Mouse (Mus musculus) macrophage (primary cell): Measurements from ENCODE around the gene Phospho1. TPM values are rescaled to one million over a fixed set of nuclear protein-coding genes. Genes with fewer than 3 reads are reported as not detected.

Experiments used
- H3K27ac ChIP-seq: fragments of 350-480 bp; formaldehyde crosslinking; 2 replicates; pipeline ENCODE4 v1.9.0; 2021
- H3K36me3 ChIP-seq: fragments of 350-480 bp; formaldehyde crosslinking; 2 replicates; pipeline ENCODE4 v1.9.0; 2021; ENCODE audit errors: inconsistent target
- H3K4me3 ChIP-seq: fragments of 350-480 bp; formaldehyde crosslinking; 2 replicates; pipeline ENCODE4 v1.9.0; 2021; ENCODE audit errors: inconsistent target
- H3K79me2 ChIP-seq: fragments of 350-480 bp; formaldehyde crosslinking; 2 replicates; pipeline ENCODE4 v1.9.0; 2021; ENCODE audit errors: inconsistent target
- WGBS: methylation state at CpG from one replicate; pipeline ENCODE4 v1.1.7; 2026; ENCODE audit warnings: inconsistent platforms; ENCODE audit not compliant: missing documents; 5-methylcytosine and 5-hydroxymethylcytosine counted together
- polyA plus RNA-seq: library from polyadenylated mRNA; stranded (reverse); fragments of 250-400 nt; gene quantifications from 3 replicates; pipeline ENCODE4 v1.2.4, GENCODE M21; 2018; ENCODE audit warnings: inconsistent platforms
- total RNA-seq, 78 experiments: library from RNA; depleted of rRNA; stranded (reverse); fragments of 250-400 nt; gene quantifications; 1 replicate in 9 of 78; 2 replicates in 24 of 78; 3 replicates in 43 of 78; 4 replicates in 2 of 78; pipeline ENCODE4 v1.2.4; 2018; ENCODE audit warnings: inconsistent platforms in 56 of 78

The Phospho1 gene
- 1 to 10 TPM in 6 of 26 experiments, under 1 TPM in 3, not detected in 17; 0.41 to 4.3 (median 1.5) TPM for total RNA-seq (2018; cell fraction: chromatin; rRNA removed)
- total RNA-seq (2018; cell fraction: cytosol; rRNA removed) = 10 to 100 TPM in 8 of 26 experiments, 1 to 10 TPM in 18; 1.5 to 25.0 (median 5.8) TPM
- 1 to 10 TPM in 22 of 26 experiments, under 1 TPM in 3, not detected in 1; 0.29 to 7.2 (median 1.8) TPM for total RNA-seq (2018; cell fraction: nucleus; rRNA removed)
- 6.3 to 10.9 TPM (median 7.8 TPM) in 3 replicates for polyA plus RNA-seq

GRCm38 (mm10) chr11:95824071-95824876, at the start of gene Phospho1:
Phospho1 (plus strand) TSS chr11:95824499.
- Histone ChIP-seq H3K27ac (no peak within 1 kb of the TSS), H3K4me3 (peak within 1 kb of the TSS; percentile 42), H3K79me2 (no peaks in the 10 kb centered on the region), H3K36me3 (no peaks in the 10 kb centered on the region)
- under 1% methylated on average over 77 of the region's 78 CpGs for WGBS

- H3K4me3 ChIP-seq = no peak overlapping the region
Measured at GRCm38 (mm10) chr11:95777323-95778297, 46.7 kb upstream of the Phospho1 start.

GRCm38 (mm10) chr11:95778831-95779251, 45.5 kb upstream of the Phospho1 start:
- Histone ChIP-seq H3K4me3 (no peak overlapping the region), H3K36me3 (no peaks in the 10 kb centered on the region), H3K79me2 (no peaks in the 10 kb centered on the region), H3K27ac (no peak overlapping the region)
- WGBS = 84% methylated on average over 4 of the region's 4 CpGs

More at GRCm38 (mm10) chr11:95777323-95778297, 46.7 kb upstream of the Phospho1 start:
- no peaks in the 10 kb centered on the region for H3K36me3 ChIP-seq
- peak overlapping the region; percentile 34 for H3K27ac ChIP-seq
- no peaks in the 10 kb centered on the region for H3K79me2 ChIP-seq
- 25% methylated on average over 17 of the region's 17 CpGs for WGBS

- 73% methylated on average over 4 of the region's 4 CpGs for WGBS
- Histone ChIP-seq H3K36me3 (no peaks in the 10 kb centered on the region), H3K27ac (no peak overlapping the region), H3K79me2 (no peaks in the 10 kb centered on the region), H3K4me3 (no peak overlapping the region)
Measured at GRCm38 (mm10) chr11:95779366-95779765, 44.9 kb upstream of the Phospho1 start.

- H3K27ac ChIP-seq = no peak overlapping the region
- WGBS = over 99% methylated on average over 7 of the region's 8 CpGs
Measured at GRCm38 (mm10) chr11:95780480-95780879, 43.8 kb upstream of the Phospho1 start.

GRCm38 (mm10) chr11:95781557-95781956, 42.7 kb upstream of the Phospho1 start:
- WGBS = 97% methylated on average over 11 of the region's 11 CpGs
- H3K27ac ChIP-seq = no peak overlapping the region

More at GRCm38 (mm10) chr11:95780480-95780879, 43.8 kb upstream of the Phospho1 start:
- H3K36me3 ChIP-seq = no peaks in the 10 kb centered on the region
- H3K79me2 ChIP-seq = no peaks in the 10 kb centered on the region
- no peak overlapping the region for H3K4me3 ChIP-seq

GRCm38 (mm10) chr11:95783457-95783856, 40.8 kb upstream of the Phospho1 start:
- H3K36me3 ChIP-seq = no peaks in the 10 kb centered on the region
- no peak overlapping the region for H3K4me3 ChIP-seq
- no peak overlapping the region for H3K27ac ChIP-seq
- WGBS = 83% methylated on average over 4 of the region's 4 CpGs
- no peaks in the 10 kb centered on the region for H3K79me2 ChIP-seq

More at GRCm38 (mm10) chr11:95781557-95781956, 42.7 kb upstream of the Phospho1 start:
- no peaks in the 10 kb centered on the region for H3K36me3 ChIP-seq
- no peak overlapping the region for H3K4me3 ChIP-seq
- no peaks in the 10 kb centered on the region for H3K79me2 ChIP-seq

- WGBS = 90% methylated on average over 9 of the region's 9 CpGs
- no peak overlapping the region for H3K4me3 ChIP-seq
- H3K27ac ChIP-seq = no peak overlapping the region
- no peaks in the 10 kb centered on the region for H3K79me2 ChIP-seq
- no peaks in the 10 kb centered on the region for H3K36me3 ChIP-seq
Measured at GRCm38 (mm10) chr11:95783958-95784357, 40.3 kb upstream of the Phospho1 start.

GRCm38 (mm10) chr11:95785675-95786074, 38.6 kb upstream of the Phospho1 start:
- Histone ChIP-seq H3K27ac (no peak overlapping the region), H3K4me3 (no peak overlapping the region), H3K36me3 (no peaks in the 10 kb centered on the region), H3K79me2 (no peaks in the 10 kb centered on the region)
- WGBS = 99% methylated on average over 4 of the region's 4 CpGs

- 97% methylated on average over 6 of the region's 6 CpGs for WGBS
- Histone ChIP-seq H3K36me3 (no peaks in the 10 kb centered on the region), H3K27ac (no peak overlapping the region), H3K4me3 (no peak overlapping the region), H3K79me2 (no peaks in the 10 kb centered on the region)
Measured at GRCm38 (mm10) chr11:95786511-95786910, 37.8 kb upstream of the Phospho1 start.

GRCm38 (mm10) chr11:95789451-95789891, 34.8 kb upstream of the Phospho1 start:
- no peak overlapping the region for H3K4me3 ChIP-seq
- no peaks in the 10 kb centered on the region for H3K79me2 ChIP-seq
- H3K36me3 ChIP-seq = no peaks in the 10 kb centered on the region
- 80% methylated on average over 8 of the region's 8 CpGs for WGBS
- no peak overlapping the region for H3K27ac ChIP-seq

GRCm38 (mm10) chr11:95791787-95792186, 32.5 kb upstream of the Phospho1 start:
- no peaks in the 10 kb centered on the region for H3K79me2 ChIP-seq
- no peak overlapping the region for H3K27ac ChIP-seq
- H3K4me3 ChIP-seq = no peak overlapping the region
- H3K36me3 ChIP-seq = no peaks in the 10 kb centered on the region
- WGBS = 92% methylated on average over 13 of the region's 13 CpGs

GRCm38 (mm10) chr11:95792950-95793509, 31.3 kb upstream of the Phospho1 start:
- Histone ChIP-seq H3K36me3 (no peaks in the 10 kb centered on the region), H3K79me2 (no peaks in the 10 kb centered on the region), H3K27ac (no peak overlapping the region), H3K4me3 (no peak overlapping the region)
- WGBS = 97% methylated on average over 7 of the region's 8 CpGs

GRCm38 (mm10) chr11:95794201-95794600, 30.1 kb upstream of the Phospho1 start:
- Histone ChIP-seq H3K27ac (no peak overlapping the region), H3K4me3 (no peak overlapping the region), H3K36me3 (no peaks in the 10 kb centered on the region), H3K79me2 (no peaks in the 10 kb centered on the region)
- WGBS = 83% methylated on average over 5 of the region's 5 CpGs
